14 mouse cellular contexts compared by ENCODE assay signal in genomic region chr16:16958575-16958974, GRCm38 (mm10). TPM values are rescaled to one million over a fixed set of nuclear protein-coding genes. Genes with fewer than 3 reads are reported as not detected.
DNase-seq lines count a peak whose midpoint lies in the region; ATAC-seq and TF ChIP-seq lines count a peak whose summit lies in the region.
"Had no signal": no experiment of that assay in that cellular context is flagged by ENCODE, and none has a peak within 500 bp of the region (broad histone marks: within the 10 kb centered on the region; RNA-seq: fewer than 3 reads in every experiment).

No protein-coding gene starts in this region.

- H3K27me3 ChIP-seq in forebrain, embryonic 14.5 days (replicated peaks; ENCODE audit: control insufficient read depth, insufficient read depth, low read length), result no peaks in the 10 kb centered on the region
- H3K27me3 ChIP-seq in forebrain, embryonic 13.5 days, result no peaks in the 10 kb centered on the region
- H3K27me3 ChIP-seq in midbrain, embryonic 13.5 days, result no peaks in the 10 kb centered on the region
- H3K27me3 ChIP-seq in midbrain, embryonic 15.5 days (replicated peaks), result no peaks in the 10 kb centered on the region
- no peaks in the 10 kb centered on the region for H3K27me3 ChIP-seq in hindbrain, postnatal 0 days (ENCODE audit: insufficient read depth, low read length)
- H3K27me3 ChIP-seq: CH12.LX; embryonic facial prominence, embryonic 13.5 days; kidney, embryonic 15.5 days had no signal

- no peak overlapping the region for H3K4me3 ChIP-seq in forebrain, embryonic 14.5 days (ENCODE audit: low read depth, low read length)
- H3K4me3 ChIP-seq in forebrain, embryonic 13.5 days, result no peak overlapping the region
- no peak overlapping the region for H3K4me3 ChIP-seq in midbrain, embryonic 13.5 days (replicated peaks)
- H3K4me3 ChIP-seq in midbrain, embryonic 15.5 days, result no peak overlapping the region
- no peak overlapping the region for H3K4me3 ChIP-seq in hindbrain, postnatal 0 days (ENCODE audit: low read length)
- H3K4me3 ChIP-seq: embryonic facial prominence, embryonic 13.5 days; kidney, embryonic 15.5 days had no signal

- no peak overlapping the region for H3K4me2 ChIP-seq in forebrain, embryonic 14.5 days (ENCODE audit: low read length)
- H3K4me2 ChIP-seq in forebrain, embryonic 13.5 days, result no peak overlapping the region
- no peak overlapping the region for H3K4me2 ChIP-seq in midbrain, embryonic 13.5 days (replicated peaks)
- H3K4me2 ChIP-seq in midbrain, embryonic 15.5 days, result no peak overlapping the region
- no peak overlapping the region for H3K4me2 ChIP-seq in hindbrain, postnatal 0 days (ENCODE audit: low read depth, low read length)
- H3K4me2 ChIP-seq: embryonic facial prominence, embryonic 13.5 days; heart, embryonic 11.5 days; kidney, embryonic 15.5 days had no signal

- ATAC-seq in forebrain, embryonic 14.5 days, result peak; percentile 58; the same call in 1 of the 2 replicates
- no peak for ATAC-seq in forebrain, embryonic 13.5 days
- ATAC-seq in midbrain, embryonic 13.5 days, result 0 out of 2 replicates have a peak, but pooled peaks have one; percentile 17
- ATAC-seq in midbrain, embryonic 15.5 days (replicated peaks), result no peak
- no peak; the same call in 1 of the 2 replicates for ATAC-seq in hindbrain, postnatal 0 days

- no peak overlapping the region for H3K9ac ChIP-seq in forebrain, embryonic 14.5 days (ENCODE audit: low read length)
- H3K9ac ChIP-seq in forebrain, embryonic 13.5 days, result no peak overlapping the region
- no peak overlapping the region for H3K9ac ChIP-seq in midbrain, embryonic 13.5 days (replicated peaks)
- no peak overlapping the region for H3K9ac ChIP-seq in midbrain, embryonic 15.5 days
- H3K9ac ChIP-seq in hindbrain, postnatal 0 days (replicated peaks; ENCODE audit: low read length), result no peak overlapping the region
- H3K9ac ChIP-seq: embryonic facial prominence, embryonic 13.5 days; kidney, embryonic 15.5 days had no signal

- no peak overlapping the region for H3K27ac ChIP-seq in forebrain, embryonic 14.5 days (ENCODE audit: low read depth, low read length)
- H3K27ac ChIP-seq in forebrain, embryonic 13.5 days, result no peak overlapping the region
- H3K27ac ChIP-seq in midbrain, embryonic 13.5 days, result no peak overlapping the region
- no peak overlapping the region for H3K27ac ChIP-seq in midbrain, embryonic 15.5 days
- no peak overlapping the region for H3K27ac ChIP-seq in hindbrain, postnatal 0 days
- H3K27ac ChIP-seq: embryonic facial prominence, embryonic 13.5 days; kidney, embryonic 15.5 days had no signal

- WGBS in forebrain, embryonic 14.5 days, result 16% methylated on average over 4 of the region's 5 CpGs
- WGBS in forebrain, embryonic 13.5 days, result 5% methylated on average over 2 of the region's 5 CpGs
- WGBS in midbrain, embryonic 13.5 days, result 32% methylated on average over 3 of the region's 5 CpGs
- WGBS in midbrain, embryonic 15.5 days, result 11% methylated on average over 1 of the region's 5 CpGs
- WGBS in hindbrain, postnatal 0 days, result 19% methylated on average over 3 of the region's 5 CpGs

- no peaks in the 10 kb centered on the region for H3K4me1 ChIP-seq in forebrain, embryonic 14.5 days (ENCODE audit: control insufficient read depth, insufficient read depth, low read length)
- no peaks in the 10 kb centered on the region for H3K4me1 ChIP-seq in forebrain, embryonic 13.5 days
- H3K4me1 ChIP-seq in midbrain, embryonic 13.5 days (replicated peaks), result no peaks in the 10 kb centered on the region
- H3K4me1 ChIP-seq in midbrain, embryonic 15.5 days, result no peaks in the 10 kb centered on the region
- H3K4me1 ChIP-seq in hindbrain, postnatal 0 days (ENCODE audit: insufficient read depth, low read length), result no peaks in the 10 kb centered on the region
- H3K4me1 ChIP-seq: embryonic facial prominence, embryonic 13.5 days; kidney, embryonic 15.5 days had no signal

- TF ChIP-seq CTCF in hindbrain, postnatal 0 days (IDR thresholded peaks at IDR 0.05; ENCODE audit: low read depth), result no peak

- no peaks in the 10 kb centered on the region for H3K9me3 ChIP-seq in forebrain, embryonic 14.5 days (replicated peaks; ENCODE audit: control insufficient read depth, low read length)
- no peaks in the 10 kb centered on the region for H3K9me3 ChIP-seq in forebrain, embryonic 13.5 days (replicated peaks)
- no peaks in the 10 kb centered on the region for H3K9me3 ChIP-seq in midbrain, embryonic 13.5 days
- no peaks in the 10 kb centered on the region for H3K9me3 ChIP-seq in midbrain, embryonic 15.5 days
- H3K9me3 ChIP-seq in hindbrain, postnatal 0 days (ENCODE audit: low read length), result no peaks in the 10 kb centered on the region
- H3K9me3 ChIP-seq: embryonic facial prominence, embryonic 13.5 days; kidney, embryonic 15.5 days had no signal

- H3K36me3 ChIP-seq in forebrain, embryonic 14.5 days (ENCODE audit: control insufficient read depth, insufficient read depth, low read length), result no peaks in the 10 kb centered on the region
- no peaks in the 10 kb centered on the region for H3K36me3 ChIP-seq in forebrain, embryonic 13.5 days (ENCODE audit: poor library complexity, severe bottlenecking)
- no peaks in the 10 kb centered on the region for H3K36me3 ChIP-seq in midbrain, embryonic 13.5 days
- H3K36me3 ChIP-seq in midbrain, embryonic 15.5 days (replicated peaks), result no peaks in the 10 kb centered on the region
- no peaks in the 10 kb centered on the region for H3K36me3 ChIP-seq in hindbrain, postnatal 0 days (ENCODE audit: insufficient read depth, low read length)
- H3K36me3 ChIP-seq: embryonic facial prominence, embryonic 13.5 days; kidney, embryonic 15.5 days had no signal

- peak; percentile 27 for DNase-seq in forebrain, embryonic 14.5 days (ENCODE audit: low spot score)
- DNase-seq in ZHBTc4 (ENCODE audit: low read depth, low spot score), result peak; percentile 62
- peak; percentile 6 for DNase-seq in hindbrain, postnatal 0 days (ENCODE audit: low spot score)
- DNase-seq in cerebellum, postnatal 25 days, result no peak
- no peak for DNase-seq in c-Kit-positive CD71-positive TER-119-positive erythroid progenitor cells, embryonic 14.5 days (ENCODE audit: low spot score)
- DNase-seq: lung, adult 18-20 months; lung, postnatal 4 days had no signal

RNA-seq across cellular contexts. Expression of gene Mapk1, which starts 24.6 kb away (rescaled TPM):
- 217 and 218 TPM in 2 replicates for polyA plus RNA-seq in forebrain, embryonic 14.5 days (2014; fragmentation: Nextera tagmentation; extraction: Ambion mirVana)
- polyA plus RNA-seq in forebrain, embryonic 13.5 days (2015; fragmentation: Nextera tagmentation; extraction: Ambion mirVana), result 172 and 177 TPM in 2 replicates
- polyA plus RNA-seq in midbrain, embryonic 13.5 days (2015; fragmentation: Nextera tagmentation; extraction: Ambion mirVana), result 160 and 173 TPM in 2 replicates
- polyA plus RNA-seq in midbrain, embryonic 15.5 days (2015; fragmentation: Nextera tagmentation; extraction: Ambion mirVana), result 180 and 182 TPM in 2 replicates
- 202 and 204 TPM in 2 replicates for total RNA-seq in hindbrain, postnatal 0 days (2014; rRNA removed)
- polyA plus RNA-seq in hindbrain, postnatal 0 days (2015; fragmentation: Nextera tagmentation; extraction: Ambion mirVana), result 156 and 178 TPM in 2 replicates

Comparison
In these comparisons a context has a peak if more than half of its experiments do, and no peak if none do; other contexts are left out.
1. ATAC-seq: peak in forebrain, embryonic 14.5 days (single experiment) and midbrain, embryonic 13.5 days (single experiment); none in forebrain, embryonic 13.5 days (single experiment), midbrain, embryonic 15.5 days (single experiment) and hindbrain, postnatal 0 days (single experiment).
2. DNase-seq: peak in forebrain, embryonic 14.5 days (single experiment), ZHBTc4 (single experiment) and hindbrain, postnatal 0 days (single experiment); none in cerebellum, postnatal 25 days (0 of 2) and c-Kit-positive CD71-positive TER-119-positive erythroid progenitor cells, embryonic 14.5 days (single experiment).